Mouse (Mus musculus) G1E (cell line): Measurements from ENCODE around the gene Rnf39. TPM values are rescaled to one million over a fixed set of nuclear protein-coding genes. Genes with fewer than 3 reads are reported as not detected.
A peak's percentile ranks its signal among the peaks of the same experiment; 100 is the strongest.

ENCODE experiments used
- ATAC-seq: 2 replicates; pipeline ENCODE4 v1.8.0; 2016; ENCODE audit warnings: mild to moderate bottlenecking; ENCODE audit not compliant: insufficient number of reproducible peaks, poor library complexity, low FRiP score, severe bottlenecking; ENCODE audit errors: extremely low read depth
- DNase-seq: peaks from one replicate; pipeline ENCODE4 v3.0.0; 2012; ENCODE audit warnings: low spot score
- H3K27me3 ChIP-seq: 2 replicates; pipeline ENCODE4 v1.6.1; 2012; ENCODE audit warnings: mild to moderate bottlenecking, low read length, inconsistent platforms; ENCODE audit not compliant: insufficient read depth
- H3K36me3 ChIP-seq: replicated peaks from 2 replicates; pipeline ENCODE3; 2012; ENCODE audit warnings: mild to moderate bottlenecking, inconsistent platforms
- H3K4me1 ChIP-seq: 2 replicates; pipeline ENCODE4 v1.6.1; 2012; ENCODE audit warnings: low read depth, low read length, inconsistent platforms, mixed read lengths; ENCODE audit not compliant: insufficient read depth
- H3K4me3 ChIP-seq: 2 replicates; pipeline ENCODE4 v1.5.1; 2012; ENCODE audit warnings: low read depth, mild to moderate bottlenecking, inconsistent platforms, low read length, moderate library complexity, mixed read lengths
- H3K9me3 ChIP-seq: replicated peaks from 2 replicates; pipeline ENCODE4 v1.6.1; 2012; ENCODE audit warnings: inconsistent platforms
- CTCF ChIP-seq: IDR thresholded peaks from 2 replicates; pipeline ENCODE4 v1.5.1; 2012; ENCODE audit warnings: low read depth, low read length, inconsistent platforms, mixed read lengths
- GATA1 ChIP-seq: IDR thresholded peaks from 2 replicates; pipeline ENCODE4 v1.6.1; 2012; ENCODE audit warnings: borderline replicate concordance, low read length, inconsistent platforms, mixed read lengths
- GATA2 ChIP-seq: IDR thresholded peaks from 2 replicates; pipeline ENCODE4 v1.6.1; 2012; ENCODE audit warnings: low read depth, low read length, inconsistent platforms, borderline replicate concordance
- POLR2AphosphoS5 ChIP-seq: IDR thresholded peaks from 2 replicates; pipeline ENCODE4 v1.6.1; 2012; ENCODE audit warnings: low read depth, low read length, inconsistent platforms; ENCODE audit not compliant: insufficient replicate concordance
- TAL1 ChIP-seq: conservative IDR thresholded peaks from 2 replicates; pipeline ENCODE4 v1.6.1; 2012; ENCODE audit warnings: low read depth, low read length, inconsistent platforms, mixed read lengths
- polyA plus RNA-seq: library from polyadenylated mRNA; stranded (reverse); fragments of >175 nt; gene quantifications from 2 replicates; pipeline ENCODE4 v1.2.3, GENCODE M21; 2012
- total RNA-seq, 2 experiments: library from RNA; stranded (forward) in 1 of 2; stranded (reverse) in 1 of 2; fragments of 200-1000 nt in 1 of 2; fragments of >200 nt in 1 of 2; fragmentation: Nextera tagmentation in 1 of 2; gene quantifications; 2 replicates each; pipeline ENCODE4 v1.2.3; 2014 to 2017

The Rnf39 gene
- total RNA-seq (2014; fragmentation: Nextera tagmentation) (not detected in 2 replicates), total RNA-seq (2017) (not detected in 2 replicates), polyA plus RNA-seq (not detected in 2 replicates)

GRCm38 (mm10) chr17:36942791-36943471, at the start of gene Rnf39:
Gene Rnf39, plus strand, starts transcription at chr17:36942918.
- Histone ChIP-seq H3K36me3 (peaks cover 12% of the 10 kb centered on the region), H3K27me3 (peaks cover 22% of the 10 kb centered on the region), H3K4me1 (peaks cover 3% of the 10 kb centered on the region; the same call in 1 of the 2 replicates), H3K4me3 (no peak within 1 kb of the TSS), H3K9me3 (peaks cover 7% of the 10 kb centered on the region)
- TF ChIP-seq GATA2, result no peak
- TF ChIP-seq GATA1, result no peak
- ATAC-seq (no peak), DNase-seq (no peak)

GRCm38 (mm10) chr17:36893387-36893786, 49.3 kb upstream of the Rnf39 start:
- no peak overlapping the region for H3K4me3 ChIP-seq
- ATAC-seq (no peak), DNase-seq (no peak)

GRCm38 (mm10) chr17:36896583-36896982, 46.1 kb upstream of the Rnf39 start:
- H3K4me3 ChIP-seq, result no peak overlapping the region
- H3K4me1 ChIP-seq, result no peaks in the 10 kb centered on the region
- DNase-seq (no peak), ATAC-seq (no peak)
- no peak for TF ChIP-seq GATA1
- TF ChIP-seq CTCF, result peak; percentile 18; the same call in 1 of the 2 replicates
- TF ChIP-seq POLR2AphosphoS5, result no peak
- no peaks in the 10 kb centered on the region for H3K9me3 ChIP-seq
- no peaks in the 10 kb centered on the region for H3K36me3 ChIP-seq
- H3K27me3 ChIP-seq, result peaks cover 11% of the 10 kb centered on the region

More at GRCm38 (mm10) chr17:36893387-36893786, 49.3 kb upstream of the Rnf39 start:
- Histone ChIP-seq H3K36me3 (no peaks in the 10 kb centered on the region), H3K9me3 (no peaks in the 10 kb centered on the region), H3K27me3 (peaks cover 16% of the 10 kb centered on the region), H3K4me1 (no peaks in the 10 kb centered on the region)
- TF ChIP-seq GATA1 (no peak), TAL1 (no peak), POLR2AphosphoS5 (no peak), CTCF (no peak), GATA2 (no peak)

- TF ChIP-seq CTCF, result no peak
- DNase-seq (no peak), ATAC-seq (no peak)
- Histone ChIP-seq H3K9me3 (no peaks in the 10 kb centered on the region), H3K4me1 (no peaks in the 10 kb centered on the region), H3K4me3 (no peak overlapping the region), H3K27me3 (peaks cover 11% of the 10 kb centered on the region), H3K36me3 (no peaks in the 10 kb centered on the region)
Observed at GRCm38 (mm10) chr17:36897065-36897464, 45.7 kb upstream of the Rnf39 start.

GRCm38 (mm10) chr17:36897552-36898205, 45.0 kb upstream of the Rnf39 start, which contains the start of gene Trim31:
Gene Trim31, plus strand, starts transcription at chr17:36898118.
- TF ChIP-seq GATA1 (no peak), CTCF (no peak), POLR2AphosphoS5 (no peak), TAL1 (no peak), GATA2 (no peak)
- ATAC-seq (no peak), DNase-seq (no peak)
- H3K4me3 ChIP-seq, result no peak within 1 kb of the TSS
- H3K4me1 ChIP-seq, result no peaks in the 10 kb centered on the region
- peaks cover 11% of the 10 kb centered on the region for H3K27me3 ChIP-seq
- H3K36me3 ChIP-seq, result no peaks in the 10 kb centered on the region
- H3K9me3 ChIP-seq, result no peaks in the 10 kb centered on the region

- no peaks in the 10 kb centered on the region for H3K9me3 ChIP-seq
- DNase-seq, result no peak
- H3K27me3 ChIP-seq, result peaks cover 11% of the 10 kb centered on the region
- TF ChIP-seq CTCF (no peak), TAL1 (no peak), GATA1 (no peak), GATA2 (no peak), POLR2AphosphoS5 (no peak)
- H3K4me3 ChIP-seq, result no peak overlapping the region
- no peaks in the 10 kb centered on the region for H3K4me1 ChIP-seq
- H3K36me3 ChIP-seq, result no peaks in the 10 kb centered on the region
- ATAC-seq, result no peak
Observed at GRCm38 (mm10) chr17:36899376-36899775, 43.3 kb upstream of the Rnf39 start.

GRCm38 (mm10) chr17:36900001-36900400, 42.7 kb upstream of the Rnf39 start:
- no peak for DNase-seq
- H3K36me3 ChIP-seq, result no peaks in the 10 kb centered on the region
- no peak overlapping the region for H3K4me3 ChIP-seq
- ATAC-seq, result no peak
- H3K9me3 ChIP-seq, result no peaks in the 10 kb centered on the region
- TF ChIP-seq GATA1 (no peak), TAL1 (no peak), CTCF (no peak), GATA2 (no peak), POLR2AphosphoS5 (no peak)
- H3K27me3 ChIP-seq, result peaks cover 11% of the 10 kb centered on the region
- no peaks in the 10 kb centered on the region for H3K4me1 ChIP-seq
